Mouse (Mus musculus) heart, adult 2 months (tissue): ENCODE results near the gene Slain1. TPM values are rescaled to one million over a fixed set of nuclear protein-coding genes. Genes with fewer than 3 reads are reported as not detected.

Source experiments
- DNase-seq, 2 experiments: peaks; one replicate each; pipeline ENCODE4 v3.0.0; 2021
- H3K27ac ChIP-seq: fragments of 200-600 bp; 2 replicates; pipeline ENCODE4 v1.8.1; 2022
- H3K27me3 ChIP-seq: fragments of 200-500 bp; 2 replicates; pipeline ENCODE4 v1.6.1; 2012; ENCODE audit warnings: mild to moderate bottlenecking, low read length, inconsistent platforms, mixed read lengths; ENCODE audit not compliant: control insufficient read depth, insufficient read depth
- H3K36me3 ChIP-seq: fragments of 200-500 bp; 2 replicates; pipeline ENCODE4 v1.6.1; 2012; ENCODE audit warnings: low read length, inconsistent platforms; ENCODE audit not compliant: control insufficient read depth, insufficient read depth
- H3K4me1 ChIP-seq: fragments of 200-500 bp; 2 replicates; pipeline ENCODE4 v1.6.1; 2011; ENCODE audit warnings: low read length; ENCODE audit not compliant: control insufficient read depth, insufficient read depth
- H3K4me3 ChIP-seq: fragments of 200-600 bp; 2 replicates; pipeline ENCODE4 v1.8.1; 2022
- H3K79me2 ChIP-seq: fragments of 200-500 bp; replicated peaks from 2 replicates; pipeline ENCODE4 v1.6.1; 2012; ENCODE audit warnings: mild to moderate bottlenecking, inconsistent platforms, low read length, moderate library complexity, mixed read lengths; ENCODE audit not compliant: control insufficient read depth, insufficient read depth
- H3K9ac ChIP-seq: fragments of 200-500 bp; 2 replicates; pipeline ENCODE4 v1.6.1; 2012; ENCODE audit warnings: low read depth, mild to moderate bottlenecking, control low read depth, inconsistent platforms, low read length, mixed read lengths
- CTCF ChIP-seq: fragments of 200-600 bp; IDR thresholded peaks from 2 replicates; pipeline ENCODE4 v1.8.1; 2022; ENCODE audit warnings: antibody characterized with exemption, mild to moderate bottlenecking, moderate library complexity
- EP300 ChIP-seq: fragments of 200-500 bp; IDR thresholded peaks from 2 replicates; pipeline ENCODE4 v1.6.1; 2011; ENCODE audit warnings: low read depth, low read length, control low read depth; ENCODE audit not compliant: insufficient read depth
- POLR2A ChIP-seq: fragments of 200-500 bp; IDR thresholded peaks from 2 replicates; pipeline ENCODE4 v1.6.1; 2011; ENCODE audit warnings: mild to moderate bottlenecking, low read depth, low read length, control low read depth; ENCODE audit not compliant: insufficient read depth
- whole genome bisulfite sequencing: fragments of 180-500 bp; shearing (Covaris S2); methylation state at CpG from one replicate; pipeline ENCODE4 v1.1.7; 2018; 5-methylcytosine and 5-hydroxymethylcytosine counted together
- intact Hi-C: fragments of 180-260 bp; cut with DNase I; formaldehyde crosslinking; loops from one replicate; pipeline ENCODE4 v1.15.1; 2025
- polyA plus RNA-seq: library from polyadenylated mRNA; depleted of rRNA; stranded (reverse); fragments of >200 nt; gene quantifications from 2 replicates; pipeline ENCODE4 v1.2.3, GENCODE M21; 2012
- total RNA-seq, 2 experiments: library from RNA; stranded (reverse); gene quantifications; 2 replicates each; pipeline ENCODE4 v1.2.3; 2021

Gene Slain1
- total and polyA plus RNA-seq, 3 experiments: 0.10 to 0.43 (median 0.41) TPM

DNA sequence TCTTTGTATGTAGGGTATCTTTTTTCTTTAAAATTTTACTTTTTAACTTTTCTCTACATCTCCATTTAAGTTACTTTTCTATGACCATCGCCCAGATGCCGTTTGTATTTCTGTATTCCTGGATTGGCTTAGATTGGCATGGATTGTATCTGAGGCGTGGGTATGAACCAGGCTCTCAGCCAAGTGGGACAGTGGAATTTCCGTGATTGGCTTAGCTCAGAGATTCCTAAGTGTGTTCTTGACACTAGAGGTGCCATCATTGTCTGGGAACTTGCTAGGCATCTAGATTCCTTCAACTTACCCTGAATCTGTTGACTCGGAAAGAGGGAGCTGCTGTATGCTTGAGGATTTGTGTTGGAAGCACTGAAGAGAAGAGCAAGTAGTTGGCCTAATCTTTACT lies 5.4 kb downstream of the Slain1 start:
- no peak overlapping the region for H3K27ac ChIP-seq
- intact Hi-C loops: no loop called here
- H3K79me2 ChIP-seq: no peaks in the 10 kb centered on the region
- H3K4me3 ChIP-seq: no peak overlapping the region
- no peak for TF ChIP-seq EP300
- TF ChIP-seq POLR2A: no peak
- no peak for TF ChIP-seq CTCF
- H3K36me3 ChIP-seq: no peaks in the 10 kb centered on the region
- WGBS: 45% methylated on average over 5 of the region's 5 CpGs
- no peak for DNase-seq
- peaks cover 5% of the 10 kb centered on the region for H3K27me3 ChIP-seq
- H3K4me1 ChIP-seq: no peaks in the 10 kb centered on the region
- no peak overlapping the region for H3K9ac ChIP-seq

GRCm38 (mm10) chr14:103657876-103658275 lies 7.8 kb downstream of the Slain1 start:
- WGBS: 63% methylated on average over 4 of the region's 4 CpGs
- Histone ChIP-seq H3K27me3 (no peaks in the 10 kb centered on the region), H3K4me3 (no peak overlapping the region), H3K79me2 (no peaks in the 10 kb centered on the region), H3K27ac (no peak overlapping the region), H3K9ac (no peak overlapping the region), H3K4me1 (no peaks in the 10 kb centered on the region), H3K36me3 (no peaks in the 10 kb centered on the region)
- TF ChIP-seq CTCF: no peak
- no peak for TF ChIP-seq EP300
- no peak for TF ChIP-seq POLR2A
- DNase-seq: no peak
- intact Hi-C loops: no loop called here

GRCm38 (mm10) chr14:103663026-103663425 lies 13.0 kb downstream of the Slain1 start:
- Histone ChIP-seq H3K4me1 (no peaks in the 10 kb centered on the region), H3K36me3 (no peaks in the 10 kb centered on the region), H3K9ac (no peak overlapping the region), H3K79me2 (no peaks in the 10 kb centered on the region), H3K27ac (no peak overlapping the region), H3K4me3 (no peak overlapping the region), H3K27me3 (peaks cover 1% of the 10 kb centered on the region; the same call in 1 of the 2 replicates)
- intact Hi-C loops: no loop called here
- WGBS: 85% methylated on average over 7 of the region's 7 CpGs
- no peak for TF ChIP-seq EP300
- TF ChIP-seq POLR2A: no peak
- no peak for TF ChIP-seq CTCF
- DNase-seq: no peak

- H3K36me3 ChIP-seq: no peaks in the 10 kb centered on the region
- 43% methylated on average over 4 of the region's 4 CpGs for WGBS
- no peaks in the 10 kb centered on the region for H3K79me2 ChIP-seq
- no peak overlapping the region for H3K4me3 ChIP-seq
- H3K27me3 ChIP-seq: peaks cover 1% of the 10 kb centered on the region; the same call in 1 of the 2 replicates
- H3K4me1 ChIP-seq: no peaks in the 10 kb centered on the region
- no peak overlapping the region for H3K9ac ChIP-seq
- intact Hi-C loops: no loop called here
- H3K27ac ChIP-seq: no peak overlapping the region
- TF ChIP-seq CTCF (no peak), POLR2A (no peak), EP300 (no peak)
- no peak for DNase-seq
Measured at GRCm38 (mm10) chr14:103664391-103664790, 14.4 kb downstream of the Slain1 start.

DNA sequence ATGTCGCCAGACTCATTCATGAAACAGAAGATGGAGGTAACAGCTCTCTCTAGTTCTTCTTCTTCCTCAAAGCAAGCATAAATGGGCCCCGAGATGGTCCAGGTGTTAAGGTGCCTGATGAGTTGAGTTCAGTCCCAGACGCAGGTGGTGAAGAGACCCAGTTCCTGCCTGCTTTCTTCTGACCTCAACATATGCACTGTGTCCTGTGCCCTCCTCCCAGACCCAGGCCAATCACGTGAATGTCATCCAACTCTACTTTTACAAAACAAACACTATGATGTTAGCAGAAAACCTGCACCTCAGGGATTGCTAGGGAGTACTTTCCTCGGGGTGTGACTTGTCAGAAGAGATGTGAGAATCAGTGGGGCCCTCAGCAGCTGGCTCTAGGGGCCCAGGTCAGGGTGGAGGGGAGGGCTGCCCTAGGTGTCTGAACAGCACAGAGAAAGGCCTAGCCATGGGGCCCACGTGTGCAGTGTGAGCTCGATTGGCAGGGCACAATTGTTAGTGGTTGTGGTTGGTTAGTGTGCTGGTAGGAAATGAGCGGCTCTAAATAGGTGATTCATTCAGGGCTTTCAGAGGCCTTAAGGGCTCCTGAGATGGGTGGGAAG lies 16.4 kb downstream of the Slain1 start:
- H3K4me3 ChIP-seq: no peak overlapping the region
- H3K27me3 ChIP-seq: peaks cover 1% of the 10 kb centered on the region; the same call in 1 of the 2 replicates
- no peaks in the 10 kb centered on the region for H3K4me1 ChIP-seq
- no peak overlapping the region for H3K27ac ChIP-seq
- H3K9ac ChIP-seq: no peak overlapping the region
- H3K79me2 ChIP-seq: no peaks in the 10 kb centered on the region
- no peaks in the 10 kb centered on the region for H3K36me3 ChIP-seq
- intact Hi-C loops: no loop called here
- DNase-seq: no peak
- 74% methylated on average over 8 of the region's 8 CpGs for WGBS
- TF ChIP-seq CTCF: no peak

- H3K79me2 ChIP-seq: no peaks in the 10 kb centered on the region
- 90% methylated on average over 8 of the region's 8 CpGs for WGBS
- no peaks in the 10 kb centered on the region for H3K4me1 ChIP-seq
- TF ChIP-seq EP300 (no peak), POLR2A (no peak), CTCF (no peak)
- DNase-seq: no peak
- no peak overlapping the region for H3K4me3 ChIP-seq
- no peaks in the 10 kb centered on the region for H3K36me3 ChIP-seq
- peaks cover 1% of the 10 kb centered on the region; the same call in 1 of the 2 replicates for H3K27me3 ChIP-seq
- intact Hi-C loops: no loop called here
- no peak overlapping the region for H3K27ac ChIP-seq
- no peak overlapping the region for H3K9ac ChIP-seq
Measured at GRCm38 (mm10) chr14:103667036-103667435, 17.0 kb downstream of the Slain1 start.
